Mouse (Mus musculus): Measurements from ENCODE around the gene Ube2b. TPM values are rescaled to one million over a fixed set of nuclear protein-coding genes. Genes with fewer than 3 reads are reported as not detected.
A peak's percentile ranks its signal among the peaks of the same experiment; 100 is the strongest.

The Ube2b gene
- polyA plus RNA-seq (2015; fragmentation: Nextera tagmentation; extraction: Ambion mirVana) = 237 and 256 TPM in 2 replicates

DNA sequence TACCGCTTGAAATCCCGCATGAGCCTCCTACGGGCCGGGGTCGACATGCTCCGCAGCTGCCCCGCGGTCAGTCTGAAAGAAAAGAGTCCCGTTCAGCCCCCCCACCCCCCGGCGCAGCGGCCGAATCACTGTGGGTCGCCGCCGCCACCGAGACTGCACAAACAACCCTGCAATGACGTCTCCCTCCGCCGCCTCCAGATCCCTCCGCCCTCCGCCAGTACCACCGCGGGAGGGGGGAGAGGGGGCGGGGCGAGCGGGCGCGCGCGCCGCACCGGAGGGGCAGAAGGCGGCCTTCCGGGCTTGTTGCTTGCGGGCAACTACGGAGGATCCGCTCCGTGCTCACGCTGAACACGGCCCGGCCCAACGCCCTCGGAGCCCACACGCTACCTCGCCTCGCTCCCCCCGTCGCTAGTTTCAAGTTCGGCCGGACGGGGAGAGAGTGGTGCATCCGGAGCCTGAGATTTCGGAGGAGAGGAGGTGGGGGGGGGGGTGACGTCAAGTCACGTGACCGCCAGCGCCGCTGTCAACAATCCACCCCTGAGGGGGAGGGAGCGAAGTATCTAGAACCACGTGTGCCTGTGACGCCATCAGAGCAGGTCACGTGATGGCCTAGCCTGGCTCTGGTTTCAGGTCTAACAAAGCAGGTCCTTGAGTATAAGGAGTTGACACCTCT, at the start of gene Ube2b:
Gene Ube2b, minus strand, starts transcription at position 473 of the 673 bp plus-strand sequence.
- peaks cover 40% of the 10 kb centered on the region for H3K4me1 ChIP-seq (ENCODE audit: control insufficient read depth, insufficient read depth, low read length)
- H3K4me2 ChIP-seq (ENCODE audit: low read length) = peak within 1 kb of the TSS; percentile 93
- peak within 1 kb of the TSS; percentile 98 for H3K27ac ChIP-seq (ENCODE audit: low read length)
- peak within 1 kb of the TSS; percentile 91 for H3K9ac ChIP-seq (ENCODE audit: low read depth, low read length)
- no peaks in the 10 kb centered on the region for H3K27me3 ChIP-seq (ENCODE audit: control insufficient read depth, insufficient read depth, low read depth, low read length)
- no peaks in the 10 kb centered on the region for H3K9me3 ChIP-seq (replicated peaks; ENCODE audit: control insufficient read depth, low read length, poor library complexity, severe bottlenecking)
- ATAC-seq = peak; percentile 81
- H3K4me3 ChIP-seq (ENCODE audit: low read depth, low read length) = peak within 1 kb of the TSS; percentile 62
- peaks cover 9% of the 10 kb centered on the region for H3K36me3 ChIP-seq (ENCODE audit: control insufficient read depth, insufficient read depth, low read length)
- WGBS = under 1% methylated on average over 49 of the region's 63 CpGs

DNA sequence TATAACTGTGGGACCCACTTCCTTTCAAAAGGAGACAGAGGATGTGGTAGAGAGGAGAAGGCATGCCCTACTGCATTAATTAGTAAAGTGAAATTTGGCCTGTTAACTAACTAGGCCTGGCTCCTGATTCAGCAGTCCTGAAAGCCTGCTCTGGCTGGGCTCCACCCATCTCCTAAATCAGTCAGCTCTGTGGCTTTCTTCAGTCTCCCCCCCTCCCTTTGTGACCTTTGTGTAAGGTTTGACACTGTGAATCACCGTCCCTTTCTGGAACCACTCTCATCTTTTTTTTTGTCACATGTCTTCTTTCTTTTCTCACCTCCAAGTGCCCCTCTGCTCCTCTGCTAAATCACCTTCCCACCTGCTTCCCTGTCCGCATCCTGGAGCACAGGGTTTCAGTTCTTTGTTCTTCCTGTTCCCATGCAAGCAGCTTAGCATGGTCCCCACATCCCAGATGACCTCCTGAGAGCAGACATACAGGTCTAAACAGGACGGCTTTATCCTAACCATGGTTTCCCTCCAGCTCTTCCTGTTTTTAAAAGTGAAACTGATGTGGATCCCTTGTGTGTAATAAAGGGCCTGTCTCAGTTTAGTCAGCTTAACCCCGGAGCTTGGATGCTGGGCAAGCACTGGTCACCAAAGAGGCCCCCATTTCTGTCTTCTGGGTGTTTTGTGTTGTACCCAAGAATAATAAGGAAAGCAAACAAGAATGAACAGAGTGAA, 46.0 kb upstream of the Ube2b start:
- no peak overlapping the region for H3K4me3 ChIP-seq (ENCODE audit: low read depth, low read length)
- H3K36me3 ChIP-seq (ENCODE audit: control insufficient read depth, insufficient read depth, low read length) = 0 out of 2 replicates have a peak, but pooled peaks cover 4% of the 10 kb centered on the region
- H3K27ac ChIP-seq (ENCODE audit: low read length) = no peak overlapping the region
- WGBS = 65% methylated on average over 4 of the region's 4 CpGs
- no peak overlapping the region for H3K9ac ChIP-seq (ENCODE audit: low read depth, low read length)
- H3K27me3 ChIP-seq (ENCODE audit: control insufficient read depth, insufficient read depth, low read depth, low read length) = no peaks in the 10 kb centered on the region
- H3K4me1 ChIP-seq (ENCODE audit: control insufficient read depth, insufficient read depth, low read length) = no peaks in the 10 kb centered on the region
- no peak overlapping the region for H3K4me2 ChIP-seq (ENCODE audit: low read length)
- ATAC-seq = no peak
- H3K9me3 ChIP-seq (replicated peaks; ENCODE audit: control insufficient read depth, low read length, poor library complexity, severe bottlenecking) = no peaks in the 10 kb centered on the region

GRCm38 (mm10) chr11:52044156-52044555, 43.6 kb upstream of the Ube2b start:
- no peak overlapping the region for H3K4me2 ChIP-seq (ENCODE audit: low read length)
- H3K4me3 ChIP-seq (ENCODE audit: low read depth, low read length) = no peak overlapping the region
- peaks cover 4% of the 10 kb centered on the region; the same call in 1 of the 2 replicates for H3K36me3 ChIP-seq (ENCODE audit: control insufficient read depth, insufficient read depth, low read length)
- no peak for ATAC-seq
- H3K27me3 ChIP-seq (ENCODE audit: control insufficient read depth, insufficient read depth, low read depth, low read length) = no peaks in the 10 kb centered on the region
- H3K9ac ChIP-seq (ENCODE audit: low read depth, low read length) = no peak overlapping the region
- H3K4me1 ChIP-seq (ENCODE audit: control insufficient read depth, insufficient read depth, low read length) = no peaks in the 10 kb centered on the region
- no peaks in the 10 kb centered on the region for H3K9me3 ChIP-seq (replicated peaks; ENCODE audit: control insufficient read depth, low read length, poor library complexity, severe bottlenecking)
- H3K27ac ChIP-seq (ENCODE audit: low read length) = no peak overlapping the region

- ATAC-seq = no peak
- Histone ChIP-seq H3K4me3 (ENCODE audit: low read depth, low read length) (no peak overlapping the region), H3K4me1 (ENCODE audit: control insufficient read depth, insufficient read depth, low read length) (no peaks in the 10 kb centered on the region), H3K27ac (ENCODE audit: low read length) (no peak overlapping the region), H3K36me3 (ENCODE audit: control insufficient read depth, insufficient read depth, low read length) (peaks cover 4% of the 10 kb centered on the region; the same call in 1 of the 2 replicates), H3K9me3 (replicated peaks; ENCODE audit: control insufficient read depth, low read length, poor library complexity, severe bottlenecking) (no peaks in the 10 kb centered on the region), H3K9ac (ENCODE audit: low read depth, low read length) (no peak overlapping the region), H3K4me2 (ENCODE audit: low read length) (no peak overlapping the region), H3K27me3 (ENCODE audit: control insufficient read depth, insufficient read depth, low read depth, low read length) (no peaks in the 10 kb centered on the region)
- 83% methylated on average over 3 of the region's 3 CpGs for WGBS
Measured at GRCm38 (mm10) chr11:52043224-52043623, 42.7 kb upstream of the Ube2b start.

GRCm38 (mm10) chr11:52037659-52038058, 37.1 kb upstream of the Ube2b start:
- no peak overlapping the region for H3K9ac ChIP-seq (ENCODE audit: low read depth, low read length)
- no peaks in the 10 kb centered on the region for H3K27me3 ChIP-seq (ENCODE audit: control insufficient read depth, insufficient read depth, low read depth, low read length)
- H3K27ac ChIP-seq (ENCODE audit: low read length) = no peak overlapping the region
- no peak overlapping the region for H3K4me2 ChIP-seq (ENCODE audit: low read length)
- H3K36me3 ChIP-seq (ENCODE audit: control insufficient read depth, insufficient read depth, low read length) = no peaks in the 10 kb centered on the region; the same call in 1 of the 2 replicates
- no peaks in the 10 kb centered on the region for H3K4me1 ChIP-seq (ENCODE audit: control insufficient read depth, insufficient read depth, low read length)
- 47% methylated on average over 3 of the region's 3 CpGs for WGBS
- H3K9me3 ChIP-seq (replicated peaks; ENCODE audit: control insufficient read depth, low read length, poor library complexity, severe bottlenecking) = no peaks in the 10 kb centered on the region
- H3K4me3 ChIP-seq (ENCODE audit: low read depth, low read length) = no peak overlapping the region
- no peak for ATAC-seq

- H3K9ac ChIP-seq (ENCODE audit: low read depth, low read length) = no peak overlapping the region
- H3K4me3 ChIP-seq (ENCODE audit: low read depth, low read length) = no peak overlapping the region
- H3K27ac ChIP-seq (ENCODE audit: low read length) = no peak overlapping the region
- 85% methylated on average over 3 of the region's 3 CpGs for WGBS
- no peak for ATAC-seq
- H3K4me2 ChIP-seq (ENCODE audit: low read length) = no peak overlapping the region
- H3K36me3 ChIP-seq (ENCODE audit: control insufficient read depth, insufficient read depth, low read length) = peaks cover 7% of the 10 kb centered on the region
- H3K4me1 ChIP-seq (ENCODE audit: control insufficient read depth, insufficient read depth, low read length) = no peaks in the 10 kb centered on the region
- H3K9me3 ChIP-seq (replicated peaks; ENCODE audit: control insufficient read depth, low read length, poor library complexity, severe bottlenecking) = no peaks in the 10 kb centered on the region
- H3K27me3 ChIP-seq (ENCODE audit: control insufficient read depth, insufficient read depth, low read depth, low read length) = no peaks in the 10 kb centered on the region
Measured at GRCm38 (mm10) chr11:52035905-52036304, 35.3 kb upstream of the Ube2b start.

DNA sequence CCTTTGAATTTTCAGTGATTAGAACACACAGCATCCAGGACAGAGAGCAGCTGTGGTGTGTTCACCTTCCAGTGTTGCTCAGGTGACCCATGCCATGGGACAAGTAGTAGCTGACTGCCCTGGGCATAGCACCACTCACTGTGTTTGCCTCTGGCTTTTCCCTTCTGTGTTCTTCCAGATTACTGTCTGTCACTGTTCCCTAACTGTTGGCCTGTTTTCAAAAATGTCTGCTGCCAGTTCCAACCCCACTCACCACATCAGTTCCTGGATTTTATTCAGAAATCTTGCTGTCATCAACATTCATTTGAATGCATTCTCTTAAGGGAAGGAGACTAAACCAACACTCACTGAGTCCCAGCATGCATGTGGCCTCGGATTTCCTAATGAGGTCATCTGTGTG, 33.4 kb upstream of the Ube2b start:
- H3K4me1 ChIP-seq (ENCODE audit: control insufficient read depth, insufficient read depth, low read length) = no peaks in the 10 kb centered on the region
- no peak for ATAC-seq
- no peak overlapping the region for H3K4me3 ChIP-seq (ENCODE audit: low read depth, low read length)
- H3K27ac ChIP-seq (ENCODE audit: low read length) = no peak overlapping the region
- no peaks in the 10 kb centered on the region for H3K27me3 ChIP-seq (ENCODE audit: control insufficient read depth, insufficient read depth, low read depth, low read length)
- H3K9ac ChIP-seq (ENCODE audit: low read depth, low read length) = no peak overlapping the region
- 95% methylated on average over 1 of the region's 1 CpGs for WGBS
- H3K36me3 ChIP-seq (ENCODE audit: control insufficient read depth, insufficient read depth, low read length) = peaks cover 8% of the 10 kb centered on the region; the same call in 1 of the 2 replicates
- no peak overlapping the region for H3K4me2 ChIP-seq (ENCODE audit: low read length)
- no peaks in the 10 kb centered on the region for H3K9me3 ChIP-seq (replicated peaks; ENCODE audit: control insufficient read depth, low read length, poor library complexity, severe bottlenecking)

GRCm38 (mm10) chr11:52032356-52032755, 31.8 kb upstream of the Ube2b start:
- peaks cover 8% of the 10 kb centered on the region; the same call in 1 of the 2 replicates for H3K36me3 ChIP-seq (ENCODE audit: control insufficient read depth, insufficient read depth, low read length)
- H3K4me1 ChIP-seq (ENCODE audit: control insufficient read depth, insufficient read depth, low read length) = no peaks in the 10 kb centered on the region
- H3K27me3 ChIP-seq (ENCODE audit: control insufficient read depth, insufficient read depth, low read depth, low read length) = no peaks in the 10 kb centered on the region
- 77% methylated on average over 8 of the region's 8 CpGs for WGBS
- H3K9ac ChIP-seq (ENCODE audit: low read depth, low read length) = no peak overlapping the region
- ATAC-seq = no peak
- H3K4me2 ChIP-seq (ENCODE audit: low read length) = no peak overlapping the region
- no peaks in the 10 kb centered on the region for H3K9me3 ChIP-seq (replicated peaks; ENCODE audit: control insufficient read depth, low read length, poor library complexity, severe bottlenecking)
- H3K27ac ChIP-seq (ENCODE audit: low read length) = no peak overlapping the region
- H3K4me3 ChIP-seq (ENCODE audit: low read depth, low read length) = no peak overlapping the region

DNA sequence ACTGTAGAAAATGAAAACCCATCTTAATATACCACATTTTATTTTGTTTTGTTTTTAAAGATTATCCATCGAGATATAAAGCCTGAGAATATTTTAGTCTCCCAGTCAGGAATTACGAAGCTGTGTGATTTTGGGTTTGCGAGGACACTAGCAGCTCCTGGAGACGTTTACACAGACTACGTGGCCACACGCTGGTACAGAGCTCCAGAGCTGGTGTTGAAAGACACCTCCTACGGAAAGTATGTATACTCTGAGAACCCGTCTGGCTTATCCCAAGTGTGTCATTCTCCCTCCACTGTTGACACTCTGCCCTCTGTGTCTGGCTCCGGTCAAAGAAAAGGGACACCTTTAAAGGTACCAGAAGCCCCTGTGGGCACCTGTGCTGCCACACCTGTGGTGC, 17.7 kb upstream of the Ube2b start:
- no peaks in the 10 kb centered on the region for H3K27me3 ChIP-seq (ENCODE audit: control insufficient read depth, insufficient read depth, low read depth, low read length)
- H3K4me3 ChIP-seq (ENCODE audit: low read depth, low read length) = no peak overlapping the region
- no peak overlapping the region for H3K4me2 ChIP-seq (ENCODE audit: low read length)
- H3K4me1 ChIP-seq (ENCODE audit: control insufficient read depth, insufficient read depth, low read length) = no peaks in the 10 kb centered on the region
- H3K9me3 ChIP-seq (replicated peaks; ENCODE audit: control insufficient read depth, low read length, poor library complexity, severe bottlenecking) = no peaks in the 10 kb centered on the region
- WGBS = 89% methylated on average over 9 of the region's 9 CpGs
- H3K9ac ChIP-seq (ENCODE audit: low read depth, low read length) = no peak overlapping the region
- peaks cover 10% of the 10 kb centered on the region for H3K36me3 ChIP-seq (ENCODE audit: control insufficient read depth, insufficient read depth, low read length)
- H3K27ac ChIP-seq (ENCODE audit: low read length) = no peak overlapping the region
- no peak for ATAC-seq

Measured in midbrain, embryonic 16.5 days (tissue).